Mouse (Mus musculus) activated CD4-positive, CD25-positive, alpha-beta regulatory T cell, adult 4 months (primary cell): ENCODE measurements around the gene Spsb2. TPM values are rescaled to one million over a fixed set of nuclear protein-coding genes. Genes with fewer than 3 reads are reported as not detected.
A peak's percentile ranks its signal among the peaks of the same experiment; 100 is the strongest.

Experiments
- ATAC-seq: one replicate; pipeline ENCODE4 v1.8.0; 2017
- polyA plus RNA-seq, 2 experiments: library from polyadenylated mRNA; unstranded; fragments of 100-300 nt; shearing (Covaris generic); gene quantifications; one replicate each; pipeline ENCODE4 v1.2.1; 2017

Spsb2 gene
- polyA plus RNA-seq, 2 experiments from 2014 or later, result 1.5 to 2.1 TPM

- no peak for ATAC-seq
Observed at GRCm38 (mm10) chr6:124858561-124859318, 50.3 kb downstream of the Spsb2 start.

GRCm38 (mm10) chr6:124859725-124860124, 51.3 kb downstream of the Spsb2 start:
- peak; percentile 44 for ATAC-seq

Other genes with a start within 250 kb of the Spsb2 start
- gene C1rb, start 238.4 kb upstream of the Spsb2 start, polyA plus RNA-seq, result not detected
- gene C1s2, start 172.6 kb upstream of the Spsb2 start, polyA plus RNA-seq, result not detected
- 10 to 100 TPM; 24.3 to 25.9 TPM for gene Lpcat3, start 145.6 kb upstream of the Spsb2 start, polyA plus RNA-seq
- 100 to 1,000 TPM; 401 to 440 TPM for gene Emg1, start 96.5 kb upstream of the Spsb2 start, polyA plus RNA-seq
- 10 to 100 TPM; 72.2 to 87.3 TPM for gene Phb2, start 96.3 kb upstream of the Spsb2 start, polyA plus RNA-seq
- gene Ptpn6, start 69.9 kb upstream of the Spsb2 start, polyA plus RNA-seq, result 100 to 1,000 TPM; 138 to 144 TPM
- 100 to 1,000 TPM; 529 to 630 TPM for gene Grcc10, start 67.3 kb upstream of the Spsb2 start, polyA plus RNA-seq
- gene Gm45234, start 52.6 kb upstream of the Spsb2 start, polyA plus RNA-seq, result not detected
- 1 to 10 TPM; 3.3 to 5.7 TPM for gene Atn1, start 52.1 kb upstream of the Spsb2 start, polyA plus RNA-seq
- 1 to 10 TPM; 4.4 to 4.7 TPM for gene Eno2, start 39.0 kb upstream of the Spsb2 start, polyA plus RNA-seq
- under 1 TPM; 0.61 to 0.73 TPM for gene Lrrc23, start 28.9 kb upstream of the Spsb2 start, polyA plus RNA-seq
- gene Tpi1, start 5.6 kb downstream of the Spsb2 start, polyA plus RNA-seq, result 10 to 100 TPM; 68.9 to 93.3 TPM
- gene Usp5, start 20.8 kb downstream of the Spsb2 start, polyA plus RNA-seq, result 10 to 100 TPM; 58.3 to 86.0 TPM
- 10 to 100 TPM; 43.4 to 57.7 TPM for gene Cdca3, start 20.9 kb downstream of the Spsb2 start, polyA plus RNA-seq
- under 1 TPM in 1 of 2 experiments, not detected in 1; 0.19 TPM for gene Gnb3, start 31.6 kb downstream of the Spsb2 start, polyA plus RNA-seq
- not detected for gene P3h3, start 49.1 kb downstream of the Spsb2 start, polyA plus RNA-seq
- gene Gpr162, start 55.3 kb downstream of the Spsb2 start, polyA plus RNA-seq, result under 1 TPM in 1 of 2 experiments, not detected in 1; 0.21 TPM
- gene Cd4, start 79.6 kb downstream of the Spsb2 start, polyA plus RNA-seq, result 100 to 1,000 TPM; 240 to 401 TPM
- 10 to 100 TPM; 23.5 to 30.2 TPM for gene Lag3, start 103.0 kb downstream of the Spsb2 start, polyA plus RNA-seq
- gene Ptms, start 111.4 kb downstream of the Spsb2 start, polyA plus RNA-seq, result 10 to 100 TPM; 12.0 to 12.8 TPM
- 10 to 100 TPM; 46.7 to 70.4 TPM for gene Mlf2, start 122.7 kb downstream of the Spsb2 start, polyA plus RNA-seq
- gene Cops7a, start 156.9 kb downstream of the Spsb2 start, polyA plus RNA-seq, result 10 to 100 TPM; 45.9 to 51.2 TPM
- gene Pianp, start 188.0 kb downstream of the Spsb2 start, polyA plus RNA-seq, result not detected
- gene Zfp384, start 200.5 kb downstream of the Spsb2 start, polyA plus RNA-seq, result 1 to 10 TPM; 4.3 to 5.2 TPM
- 10 to 100 TPM; 41.5 to 48.1 TPM for gene Ing4, start 231.1 kb downstream of the Spsb2 start, polyA plus RNA-seq
- 1 to 10 TPM; 8.1 to 9.7 TPM for gene Acrbp, start 241.0 kb downstream of the Spsb2 start, polyA plus RNA-seq